Mouse (Mus musculus): ENCODE data around the gene H2-T23. TPM values are rescaled to one million over a fixed set of nuclear protein-coding genes. Genes with fewer than 3 reads are reported as not detected.

Gene H2-T23
- polyA plus RNA-seq, 1 experiment, result 13.6 TPM

DNA sequence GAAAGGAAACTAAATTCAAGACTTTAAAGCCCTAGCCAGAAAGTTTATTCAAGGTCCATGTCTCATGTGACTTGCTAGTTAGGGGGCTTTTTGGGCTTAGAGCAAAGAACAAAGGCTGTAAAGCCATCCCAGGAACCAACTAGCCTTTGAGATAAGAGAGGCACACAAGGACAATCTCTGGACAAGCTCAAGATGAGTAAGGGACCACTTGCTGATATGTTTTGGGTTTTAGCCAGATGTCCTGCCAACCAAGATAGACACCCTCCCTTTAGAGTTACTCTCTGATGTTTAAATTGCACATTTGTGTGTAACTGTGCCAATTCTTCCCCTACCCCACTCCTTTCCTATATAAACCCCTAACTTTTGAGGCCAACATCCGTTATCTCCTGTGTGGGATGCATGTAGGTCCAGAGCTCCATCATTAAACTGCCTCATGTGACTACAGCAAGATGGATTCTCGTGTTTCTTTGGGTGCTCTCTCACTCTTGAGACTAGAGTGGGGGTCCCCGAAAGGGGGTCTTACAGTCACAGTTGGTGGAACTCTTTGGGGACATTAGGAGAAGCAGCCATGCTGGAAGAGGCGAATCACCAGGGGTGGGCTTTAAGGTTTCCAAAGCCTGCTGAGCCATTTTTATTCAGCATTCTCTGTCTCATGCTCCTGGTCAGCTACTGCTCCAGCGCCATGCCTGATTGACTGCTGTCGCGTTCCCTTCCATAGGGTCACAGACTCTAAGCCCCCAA, 3.6 kb downstream of the H2-T23 start:
- H3ac ChIP-seq (ENCODE audit: control insufficient read depth, insufficient read length), result no peak overlapping the region
- H3K4me2 ChIP-seq (ENCODE audit: low read depth), result no peak overlapping the region
- H3K27me3 ChIP-seq (ENCODE audit: control insufficient read depth, insufficient read depth, insufficient read length), result no peaks in the 10 kb centered on the region
- TF ChIP-seq CEBPB (IDR thresholded peaks at IDR 0.05; ENCODE audit: insufficient read depth, poor library complexity, severe bottlenecking), result no peak
- no peak for TF ChIP-seq USF1 (IDR thresholded peaks at IDR 0.05; ENCODE audit: low read depth)
- no peak for TF ChIP-seq MYOG (IDR thresholded peaks at IDR 0.05; ENCODE audit: control insufficient read depth in 1 of 3, insufficient read depth in 1 of 3, insufficient read length in 2 of 3, low read depth in 2 of 3)
- no peak for TF ChIP-seq TCF3 (IDR thresholded peaks at IDR 0.05; ENCODE audit: insufficient read length, low read depth)
- no peak for TF ChIP-seq REST (IDR thresholded peaks at IDR 0.05; ENCODE audit: insufficient read depth, insufficient read length)
- no peak for TF ChIP-seq MAX (IDR thresholded peaks at IDR 0.05; ENCODE audit: low read depth)
- TF ChIP-seq SRF (IDR thresholded peaks at IDR 0.05; ENCODE audit: control insufficient read depth, insufficient read length, low read depth), result no peak
- no peak for TF ChIP-seq MYOD1 (IDR thresholded peaks at IDR 0.05; ENCODE audit: control insufficient read depth in 1 of 3, insufficient read length in 2 of 3, low read depth in 2 of 3)
- no peak for TF ChIP-seq TCF12 (IDR thresholded peaks at IDR 0.05; ENCODE audit: insufficient read depth, poor library complexity, severe bottlenecking)
- no peak for TF ChIP-seq E2F4 (IDR thresholded peaks at IDR 0.05; ENCODE audit: insufficient read depth)
- TF ChIP-seq POLR2A (IDR thresholded peaks at IDR 0.05; ENCODE audit: insufficient read length, low read depth), result no peak
- no peak for TF ChIP-seq POLR2AphosphoS2 (IDR thresholded peaks at IDR 0.05; ENCODE audit: insufficient read length, low read depth)
- no peaks in the 10 kb centered on the region for H3K36me3 ChIP-seq (ENCODE audit: control insufficient read depth, insufficient read depth)
- H3K79me2 ChIP-seq (ENCODE audit: control insufficient read depth, insufficient read depth), result peaks cover 35% of the 10 kb centered on the region
- H3K4me3 ChIP-seq, result no peak overlapping the region

DNA sequence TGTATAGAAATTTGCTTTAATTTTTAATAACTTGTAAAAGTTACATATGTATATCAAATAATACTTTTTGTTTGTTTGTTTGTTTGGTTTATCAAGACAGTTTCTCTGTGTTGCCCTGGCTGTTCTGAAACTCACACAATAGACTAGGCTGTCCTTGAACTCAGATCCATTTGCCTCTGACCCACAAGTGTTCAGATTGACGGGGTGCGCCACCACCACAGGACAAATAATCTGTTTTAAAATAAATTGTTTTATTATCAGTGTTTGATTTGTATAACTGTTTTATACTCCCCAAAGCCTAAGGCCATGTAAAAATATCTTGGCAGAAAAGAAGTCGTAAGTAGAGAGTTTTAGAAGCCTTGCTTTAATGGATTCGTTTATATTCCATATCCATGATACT, 5.0 kb downstream of the H2-T23 start:
- no peaks in the 10 kb centered on the region for H3K36me3 ChIP-seq (ENCODE audit: control insufficient read depth, insufficient read depth)
- TF ChIP-seq E2F4 (IDR thresholded peaks at IDR 0.05; ENCODE audit: insufficient read depth) (no peak), POLR2AphosphoS2 (IDR thresholded peaks at IDR 0.05; ENCODE audit: insufficient read length, low read depth) (no peak), MYOD1 (IDR thresholded peaks at IDR 0.05; ENCODE audit: control insufficient read depth in 1 of 3, insufficient read length in 2 of 3, low read depth in 2 of 3) (no peak)
- H3ac ChIP-seq (ENCODE audit: control insufficient read depth, insufficient read length), result no peak overlapping the region

DNA sequence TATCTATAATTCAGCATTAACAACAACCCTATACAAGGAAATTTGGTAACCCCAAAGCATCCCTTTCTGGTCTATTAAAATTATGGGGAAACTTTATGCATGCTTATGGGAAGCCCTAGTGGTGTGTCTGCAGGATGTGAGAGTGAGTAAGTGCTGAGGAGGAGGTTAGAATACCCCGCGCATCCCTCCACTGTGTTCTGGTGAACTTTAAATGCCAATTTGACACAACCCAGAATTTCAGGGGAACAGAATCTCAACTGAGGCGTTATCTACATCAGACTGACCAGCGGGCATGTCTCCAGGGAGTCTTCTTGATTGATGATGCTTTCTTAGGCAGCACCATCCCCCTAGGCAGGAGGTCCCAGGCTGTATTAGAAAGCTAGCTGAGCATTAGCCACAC, 6.8 kb downstream of the H2-T23 start:
- TF ChIP-seq MYOG (IDR thresholded peaks at IDR 0.05; ENCODE audit: control insufficient read depth in 1 of 3, insufficient read depth in 1 of 3, insufficient read length in 2 of 3, low read depth in 2 of 3), result no peak
- TF ChIP-seq MYOD1 (IDR thresholded peaks at IDR 0.05; ENCODE audit: control insufficient read depth in 1 of 3, insufficient read length in 2 of 3, low read depth in 2 of 3), result no peak
- no peak for TF ChIP-seq CEBPB (IDR thresholded peaks at IDR 0.05; ENCODE audit: insufficient read depth, poor library complexity, severe bottlenecking)
- no peak for TF ChIP-seq TCF12 (IDR thresholded peaks at IDR 0.05; ENCODE audit: insufficient read depth, poor library complexity, severe bottlenecking)
- TF ChIP-seq POLR2AphosphoS2 (IDR thresholded peaks at IDR 0.05; ENCODE audit: insufficient read length, low read depth), result no peak
- no peaks in the 10 kb centered on the region for H3K36me3 ChIP-seq (ENCODE audit: control insufficient read depth, insufficient read depth)
- peaks cover 51% of the 10 kb centered on the region for H3K79me2 ChIP-seq (ENCODE audit: control insufficient read depth, insufficient read depth)
- no peak overlapping the region for H3ac ChIP-seq (ENCODE audit: control insufficient read depth, insufficient read length)
- H3K4me2 ChIP-seq (ENCODE audit: low read depth), result no peak overlapping the region
- no peak overlapping the region for H3K4me3 ChIP-seq
- H3K27me3 ChIP-seq (ENCODE audit: control insufficient read depth, insufficient read depth, insufficient read length), result no peaks in the 10 kb centered on the region

More for the DNA sequence above, 5.0 kb downstream of the H2-T23 start:
- Histone ChIP-seq H3K79me2 (ENCODE audit: control insufficient read depth, insufficient read depth) (peaks cover 38% of the 10 kb centered on the region), H3K27me3 (ENCODE audit: control insufficient read depth, insufficient read depth, insufficient read length) (no peaks in the 10 kb centered on the region), H3K4me2 (ENCODE audit: low read depth) (no peak overlapping the region), H3K4me3 (no peak overlapping the region)

DNA sequence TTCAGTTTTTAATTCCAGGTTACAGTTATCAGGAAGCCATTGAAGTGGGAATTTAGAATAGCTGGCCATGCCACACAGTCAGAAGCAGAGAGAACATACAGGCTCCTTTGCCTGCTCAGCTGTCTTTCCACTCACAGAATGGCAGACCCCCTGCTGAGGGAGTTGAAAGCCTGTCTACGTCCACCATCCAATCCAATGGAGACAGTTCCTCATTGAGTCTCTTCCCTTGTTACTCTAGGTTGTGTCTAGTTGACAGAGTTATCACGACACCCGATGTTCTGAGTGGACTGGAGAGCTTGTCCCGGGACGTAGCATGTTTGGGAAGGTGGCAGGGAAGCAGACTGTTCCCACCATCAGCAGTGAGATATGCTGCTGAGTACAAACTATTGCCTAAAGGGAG, 7.5 kb downstream of the H2-T23 start:
- Histone ChIP-seq H3K4me2 (ENCODE audit: low read depth) (peak overlapping the region; percentile 80), H3K36me3 (ENCODE audit: control insufficient read depth, insufficient read depth) (no peaks in the 10 kb centered on the region), H3ac (ENCODE audit: control insufficient read depth, insufficient read length) (no peak overlapping the region), H3K4me3 (no peak overlapping the region), H3K27me3 (ENCODE audit: control insufficient read depth, insufficient read depth, insufficient read length) (no peaks in the 10 kb centered on the region), H3K79me2 (ENCODE audit: control insufficient read depth, insufficient read depth) (peaks cover 55% of the 10 kb centered on the region)
- TF ChIP-seq USF1 (IDR thresholded peaks at IDR 0.05; ENCODE audit: low read depth) (no peak), E2F4 (IDR thresholded peaks at IDR 0.05; ENCODE audit: insufficient read depth) (no peak), TCF3 (IDR thresholded peaks at IDR 0.05; ENCODE audit: insufficient read length, low read depth) (no peak), MYOG (IDR thresholded peaks at IDR 0.05; ENCODE audit: control insufficient read depth in 1 of 3, insufficient read depth in 1 of 3, insufficient read length in 2 of 3, low read depth in 2 of 3) (no peak), MAX (IDR thresholded peaks at IDR 0.05; ENCODE audit: low read depth) (no peak), CEBPB (IDR thresholded peaks at IDR 0.05; ENCODE audit: insufficient read depth, poor library complexity, severe bottlenecking) (no peak), TCF12 (IDR thresholded peaks at IDR 0.05; ENCODE audit: insufficient read depth, poor library complexity, severe bottlenecking) (no peak), SRF (IDR thresholded peaks at IDR 0.05; ENCODE audit: control insufficient read depth, insufficient read length, low read depth) (no peak), POLR2AphosphoS2 (IDR thresholded peaks at IDR 0.05; ENCODE audit: insufficient read length, low read depth) (no peak), REST (IDR thresholded peaks at IDR 0.05; ENCODE audit: insufficient read depth, insufficient read length) (no peak), POLR2A (IDR thresholded peaks at IDR 0.05; ENCODE audit: insufficient read length, low read depth) (no peak), MYOD1 (IDR thresholded peaks at IDR 0.05; ENCODE audit: control insufficient read depth in 1 of 3, insufficient read length in 2 of 3, low read depth in 2 of 3) (no peak)
